8 mouse cellular contexts compared by ENCODE assay signal in genomic region chr16:90458899-90459610, GRCm38 (mm10).
DNase-seq lines count a peak whose midpoint lies in the region; ATAC-seq lines count a peak whose summit lies in the region.

No protein-coding gene starts in this region.

- peak; percentile 13 to 57; a peak in 1 of 4 replicates for ATAC-seq in hematopoietic stem cell, adult 5-6 weeks (replicated peaks in 1 of 2; ENCODE audit: insufficient read depth in 1 of 2, low FRiP score in 2 of 2, low TSS enrichment in 1 of 2, low read depth in 1 of 2, poor library complexity in 2 of 2, severe bottlenecking in 2 of 2)

- peak; percentile 12 to 37 for DNase-seq in adrenal gland, postnatal 36 days
- peak; percentile 97 for DNase-seq in fat pad, adult 2 months (ENCODE audit: extremely low read depth, low read depth, low spot score)
- peak; percentile 30 for DNase-seq in lung, postnatal 14 days
- DNase-seq in thymus, postnatal 4 days = no peak
- no peak for DNase-seq in left cerebral cortex, postnatal 36 days (ENCODE audit: low spot score in 2 of 2)
- DNase-seq in urinary bladder, postnatal 25 days (ENCODE audit: low spot score) = no peak
- DNase-seq in right cerebral cortex, adult 2 months (ENCODE audit: low spot score in 2 of 2) = no peak

- intact Hi-C loops in left cerebral cortex, postnatal 36 days (cut with DNase I) = no loop called here

Comparison
In these comparisons a context has a peak if more than half of its experiments do, and no peak if none do; other contexts are left out.
1. DNase-seq: peak in adrenal gland, postnatal 36 days (2 of 2), fat pad, adult 2 months (single experiment) and lung, postnatal 14 days (single experiment); none in thymus, postnatal 4 days (single experiment), left cerebral cortex, postnatal 36 days (0 of 2), urinary bladder, postnatal 25 days (single experiment) and right cerebral cortex, adult 2 months (0 of 2).